Mouse (Mus musculus) olfactory bulb, adult 2 months (tissue): Measurements from ENCODE around the gene Tep1. TPM values are rescaled to one million over a fixed set of nuclear protein-coding genes. Genes with fewer than 3 reads are reported as not detected.
A peak's percentile ranks its signal among the peaks of the same experiment; 100 is the strongest.

Experiments used
- H3K27ac ChIP-seq: fragments of 200-500 bp; 2 replicates; pipeline ENCODE4 v1.5.1; 2012; ENCODE audit warnings: low read depth, low read length; ENCODE audit not compliant: insufficient read depth
- H3K4me1 ChIP-seq: fragments of 200-500 bp; 2 replicates; pipeline ENCODE4 v1.6.1; 2012; ENCODE audit warnings: low read length; ENCODE audit not compliant: control insufficient read depth, insufficient read depth
- H3K4me3 ChIP-seq: fragments of 200-500 bp; 2 replicates; pipeline ENCODE4 v1.5.1; 2012; ENCODE audit warnings: mild to moderate bottlenecking, low read depth, low read length, moderate library complexity; ENCODE audit not compliant: insufficient read depth
- CTCF ChIP-seq: fragments of 200-500 bp; IDR thresholded peaks from 2 replicates; pipeline ENCODE4 v1.5.1; 2012; ENCODE audit warnings: low read depth, mild to moderate bottlenecking, low read length, moderate library complexity; ENCODE audit not compliant: insufficient read depth
- POLR2A ChIP-seq: fragments of 200-500 bp; IDR thresholded peaks from 2 replicates; pipeline ENCODE4 v1.6.1; 2012; ENCODE audit warnings: mild to moderate bottlenecking, low read depth, low read length, moderate library complexity; ENCODE audit not compliant: insufficient read depth
- WGBS: fragments of 180-500 bp; shearing (Covaris S2); methylation state at CpG from one replicate; pipeline ENCODE4 v1.1.7; 2018; 5-methylcytosine and 5-hydroxymethylcytosine counted together
- polyA plus RNA-seq: library from polyadenylated mRNA; stranded (reverse); fragments of >200 nt; gene quantifications from 2 replicates; pipeline ENCODE4 v1.2.4, GENCODE M21; 2012; ENCODE audit warnings: low replicate concordance; ENCODE audit not compliant: missing spikeins, insufficient read depth, insufficient read length

Tep1 gene
- polyA plus RNA-seq, 1 experiment, result not detected

DNA sequence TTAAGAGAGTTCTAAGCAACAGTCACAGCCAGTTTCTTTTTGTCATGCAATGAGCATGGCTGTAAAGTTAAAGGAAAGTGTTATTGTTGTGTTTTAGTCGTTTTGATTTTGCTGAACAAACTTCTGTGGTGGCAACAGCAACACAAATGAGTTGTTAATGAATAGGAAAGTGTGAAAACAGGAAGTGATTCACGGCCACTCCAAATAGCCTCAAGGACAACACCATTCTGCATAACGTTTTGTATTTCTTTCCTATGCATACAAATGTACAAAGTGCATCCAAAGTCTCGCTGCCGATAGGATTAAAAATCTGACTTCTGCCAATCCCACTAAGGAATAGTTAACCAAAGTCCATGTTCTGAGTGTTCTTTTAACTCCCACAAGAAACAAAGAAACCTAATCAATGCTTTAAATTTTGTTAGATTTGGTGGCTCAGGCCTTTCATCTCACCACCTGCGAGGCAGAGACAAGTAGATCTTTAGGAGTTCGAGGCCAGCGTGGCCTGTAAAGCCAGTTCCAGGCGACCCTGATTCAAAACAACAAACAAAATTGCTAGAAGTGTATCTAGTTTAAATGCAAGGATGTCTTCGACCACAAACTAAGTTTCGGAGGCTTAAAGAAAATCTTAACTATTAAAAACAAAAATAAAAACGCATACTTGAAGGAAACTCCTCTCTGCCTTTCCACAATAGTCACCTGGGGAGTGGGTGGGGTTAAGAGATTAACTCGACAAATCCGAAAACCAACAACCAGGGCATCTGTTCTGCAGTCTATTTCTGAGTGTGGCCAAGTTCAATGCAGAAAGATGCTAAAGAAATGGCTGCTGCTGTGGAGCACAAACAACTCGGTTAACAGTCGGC, 85.7 kb downstream of the Tep1 start:
- no peak for TF ChIP-seq POLR2A
- no peak for TF ChIP-seq CTCF
- 0 out of 2 replicates have a peak, but pooled peaks cover 3% of the 10 kb centered on the region for H3K4me1 ChIP-seq
- no peak overlapping the region for H3K27ac ChIP-seq
- 8% methylated on average over 16 of the region's 16 CpGs for WGBS
- peak overlapping the region; percentile 97 for H3K4me3 ChIP-seq

DNA sequence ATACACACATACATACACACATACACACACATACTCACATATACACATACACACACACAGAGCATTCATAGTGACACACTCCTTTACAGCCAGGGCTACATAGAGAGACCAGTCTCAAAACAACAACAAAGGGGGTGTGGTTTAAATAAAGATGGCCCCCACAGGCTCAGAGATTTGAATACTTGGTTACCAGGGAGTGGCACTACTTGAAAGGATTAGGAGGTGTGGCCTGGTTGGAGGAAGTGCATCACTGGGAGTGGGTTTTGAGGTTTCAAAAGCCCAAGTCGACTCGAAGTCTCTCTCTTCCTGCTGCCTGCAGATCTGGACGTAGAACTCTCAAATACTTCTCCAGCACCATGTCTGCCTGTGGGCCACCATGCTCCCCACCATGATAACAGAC, 88.2 kb downstream of the Tep1 start:
- H3K4me3 ChIP-seq, result no peak overlapping the region
- H3K4me1 ChIP-seq, result 0 out of 2 replicates have a peak, but pooled peaks cover 3% of the 10 kb centered on the region
- 90% methylated on average over 3 of the region's 3 CpGs for WGBS
- H3K27ac ChIP-seq, result no peak overlapping the region
- TF ChIP-seq POLR2A (no peak), CTCF (no peak)

Other genes with a start within 250 kb of the Tep1 start
- not detected in 2 replicates for gene Olfr745, start 231.2 kb downstream of the Tep1 start, polyA plus RNA-seq
- not detected in 2 replicates for gene Olfr746, start 223.5 kb downstream of the Tep1 start, polyA plus RNA-seq
- not detected in 2 replicates for gene Olfr747, start 177.4 kb downstream of the Tep1 start, polyA plus RNA-seq
- gene Olfr748, start 163.2 kb downstream of the Tep1 start, polyA plus RNA-seq, result not detected in 2 replicates
- gene Olfr749, start 125.5 kb downstream of the Tep1 start, polyA plus RNA-seq, result not detected in 2 replicates
- not detected in 2 replicates for gene Ttc5, start 85.0 kb downstream of the Tep1 start, polyA plus RNA-seq
- gene Ccnb1ip1, start 62.8 kb downstream of the Tep1 start, polyA plus RNA-seq, result not detected in 2 replicates
- not detected in 2 replicates for gene Parp2, start 62.7 kb downstream of the Tep1 start, polyA plus RNA-seq
- gene Klhl33, start 26.9 kb upstream of the Tep1 start, polyA plus RNA-seq, result not detected in 2 replicates
- not detected in 2 replicates for gene Osgep, start 54.3 kb upstream of the Tep1 start, polyA plus RNA-seq
- gene Apex1, start 54.4 kb upstream of the Tep1 start, polyA plus RNA-seq, result not detected in 2 replicates
- gene Pip4p1, start 60.3 kb upstream of the Tep1 start, polyA plus RNA-seq, result not detected in 2 replicates
- gene Pnp, start 60.5 kb upstream of the Tep1 start, polyA plus RNA-seq, result not detected in 2 replicates
- gene Gm49342, start 74.0 kb upstream of the Tep1 start, polyA plus RNA-seq, result not detected in 2 replicates
- gene Pnp2, start 85.4 kb upstream of the Tep1 start, polyA plus RNA-seq, result not detected in 2 replicates
- not detected in 2 replicates for gene Rnase10, start 137.2 kb upstream of the Tep1 start, polyA plus RNA-seq
- not detected in 2 replicates for gene Rnase9, start 171.3 kb upstream of the Tep1 start, polyA plus RNA-seq
- not detected in 2 replicates for gene Rnase11, start 179.6 kb upstream of the Tep1 start, polyA plus RNA-seq
- gene Rnase12, start 187.1 kb upstream of the Tep1 start, polyA plus RNA-seq, result not detected in 2 replicates
- gene Olfr750, start 203.9 kb upstream of the Tep1 start, polyA plus RNA-seq, result not detected in 2 replicates
- gene Rnase4, start 220.5 kb upstream of the Tep1 start, polyA plus RNA-seq, result not detected in 2 replicates
- not detected in 2 replicates for gene Ang, start 220.6 kb upstream of the Tep1 start, polyA plus RNA-seq
- gene Eddm3b, start 243.9 kb upstream of the Tep1 start, polyA plus RNA-seq, result not detected in 2 replicates